In genomic region chr13:93636561-93636960, GRCm38 (mm10) we compare ENCODE assay signal across 24 mouse cellular contexts. TPM values are rescaled to one million over a fixed set of nuclear protein-coding genes. Genes with fewer than 3 reads are reported as not detected.
DNase-seq lines count a peak whose midpoint lies in the region; ATAC-seq lines count a peak whose summit lies in the region.
"Had no signal": no experiment of that assay in that cellular context is flagged by ENCODE, and none has a peak within 500 bp of the region (broad histone marks: within the 10 kb centered on the region; RNA-seq: fewer than 3 reads in every experiment).

No protein-coding gene starts in this region.

- H3K9ac ChIP-seq in liver, embryonic 12.5 days: no peak overlapping the region
- H3K9ac ChIP-seq: embryonic facial prominence, embryonic 13.5 days; limb, embryonic 12.5 days; lung, embryonic 15.5 days had no signal

- ATAC-seq in liver, embryonic 12.5 days: no peak
- ATAC-seq: forebrain, embryonic 16.5 days had no signal

- peak; percentile 54 for DNase-seq in heart, adult 11 months
- DNase-seq in heart, adult 8-10 months (ENCODE audit: low spot score): no peak
- peak; percentile 54 for DNase-seq in cerebellum, adult 9-10 months
- DNase-seq in natural killer cell, adult 2 months (ENCODE audit: low spot score in 2 of 2): no peak
- DNase-seq in layer of hippocampus, postnatal 10 days (ENCODE audit: low spot score in 2 of 2): no peak
- no peak for DNase-seq in urinary bladder, postnatal 36 days (ENCODE audit: low spot score in 2 of 2)
- DNase-seq: adrenal gland, postnatal 36 days; gastrocnemius, postnatal 25 days; kidney, adult 18-20 months; thymus, postnatal 14 days had no signal

- WGBS in liver, embryonic 12.5 days (ENCODE audit: insufficient replicate concordance): 74% methylated on average over 1 of the region's 1 CpGs

- no peaks in the 10 kb centered on the region for H3K36me3 ChIP-seq in liver, embryonic 12.5 days
- H3K36me3 ChIP-seq: embryonic facial prominence, embryonic 13.5 days; limb, embryonic 12.5 days; lung, embryonic 15.5 days; midbrain, embryonic 10.5 days had no signal

- H3K4me2 ChIP-seq in liver, embryonic 12.5 days: peak overlapping the region; percentile 33
- H3K4me2 ChIP-seq: embryonic facial prominence, embryonic 13.5 days; limb, embryonic 12.5 days; lung, embryonic 15.5 days had no signal

- H3K4me1 ChIP-seq in liver, embryonic 12.5 days: no peaks in the 10 kb centered on the region
- H3K4me1 ChIP-seq: embryonic facial prominence, embryonic 13.5 days; limb, embryonic 12.5 days; lung, embryonic 15.5 days had no signal

- no peaks in the 10 kb centered on the region for H3K27me3 ChIP-seq in liver, embryonic 12.5 days (replicated peaks)
- H3K27me3 ChIP-seq: CH12.LX; embryonic facial prominence, embryonic 13.5 days; limb, embryonic 12.5 days; lung, embryonic 15.5 days had no signal

- H3K27ac ChIP-seq in liver, embryonic 12.5 days: no peak overlapping the region
- H3K27ac ChIP-seq: embryonic facial prominence, embryonic 13.5 days; kidney, postnatal 0 days; limb, embryonic 12.5 days; lung, embryonic 15.5 days; macrophage; midbrain, embryonic 10.5 days had no signal

- 0 out of 2 replicates have a peak overlapping the region, but pooled peaks have one; percentile 1 for H3K4me3 ChIP-seq in liver, embryonic 12.5 days
- H3K4me3 ChIP-seq: embryonic facial prominence, embryonic 13.5 days; limb, embryonic 12.5 days; lung, embryonic 15.5 days; midbrain, embryonic 10.5 days had no signal

- H3K9me3 ChIP-seq in liver, embryonic 12.5 days (replicated peaks): no peaks in the 10 kb centered on the region
- H3K9me3 ChIP-seq: embryonic facial prominence, embryonic 13.5 days; limb, embryonic 12.5 days; lung, embryonic 15.5 days; midbrain, embryonic 10.5 days had no signal

RNA-seq across cellular contexts. Expression of gene Bhmt, which starts 1.2 kb away (rescaled TPM):
- total RNA-seq in heart, adult 8-10 months (2022): not detected
- 25.4 and 26.4 TPM in 2 replicates for polyA plus RNA-seq in liver, embryonic 12.5 days (2016; fragmentation: Nextera tagmentation; extraction: Ambion mirVana)
- total RNA-seq in layer of hippocampus, postnatal 10 days (2021): not detected
- total RNA-seq: CH12.LX; gastrocnemius, postnatal 25 days; hematopoietic stem cell, adult 5-6 weeks; left cerebral cortex, adult 8-10 months; MEL had no signal
- polyA plus RNA-seq: embryonic facial prominence, embryonic 13.5 days; forebrain, embryonic 16.5 days; heart, embryonic 16.5 days; limb, embryonic 12.5 days; macrophage; neural tube, embryonic 11.5 days had no signal

RNA-seq across cellular contexts. Expression of gene Bhmt2, which starts 37.5 kb away (rescaled TPM):
- not detected for total RNA-seq in heart, adult 8-10 months (2022)
- polyA plus RNA-seq in liver, embryonic 12.5 days (2016; fragmentation: Nextera tagmentation; extraction: Ambion mirVana): 12.3 and 12.7 TPM in 2 replicates
- total RNA-seq in layer of hippocampus, postnatal 10 days (2021): under 1 TPM; 0.22 to 0.37 TPM
- total RNA-seq: CH12.LX; gastrocnemius, postnatal 25 days; hematopoietic stem cell, adult 5-6 weeks; MEL had no signal
- polyA plus RNA-seq: embryonic facial prominence, embryonic 13.5 days; limb, embryonic 12.5 days; lung, embryonic 15.5 days; macrophage; midbrain, embryonic 10.5 days; neural tube, embryonic 11.5 days had no signal

RNA-seq across cellular contexts. Expression of gene Dmgdh, which starts 37.7 kb away (rescaled TPM):
- total RNA-seq in heart, adult 8-10 months (2022): not detected
- polyA plus RNA-seq in liver, embryonic 12.5 days (2016; fragmentation: Nextera tagmentation; extraction: Ambion mirVana): 7.5 and 8.5 TPM in 2 replicates
- total RNA-seq in layer of hippocampus, postnatal 10 days (2021): under 1 TPM; 0.58 to 0.87 TPM
- total RNA-seq: gastrocnemius, postnatal 25 days; hematopoietic stem cell, adult 5-6 weeks; MEL had no signal
- polyA plus RNA-seq: limb, embryonic 12.5 days; lung, embryonic 15.5 days; macrophage; neural tube, embryonic 11.5 days had no signal

Comparison
In these comparisons a context has a peak if more than half of its experiments do, and no peak if none do; other contexts are left out.
1. DNase-seq: peak in heart, adult 11 months (single experiment) and cerebellum, adult 9-10 months (single experiment); none in heart, adult 8-10 months (single experiment), natural killer cell, adult 2 months (0 of 2), layer of hippocampus, postnatal 10 days (0 of 2) and urinary bladder, postnatal 36 days (0 of 2).